Mouse (Mus musculus): ENCODE measurements around the gene Sdf4.

The Sdf4 gene

GRCm38 (mm10) chr4:156004109-156004508 lies 11.4 kb downstream of the Sdf4 start:
- no peak for DNase-seq (ENCODE audit: low read depth, low spot score)

GRCm38 (mm10) chr4:156008369-156008768 lies 15.7 kb downstream of the Sdf4 start:
- no peak for DNase-seq (ENCODE audit: low read depth, low spot score)

- no peak for DNase-seq (ENCODE audit: low read depth, low spot score)
Measured at GRCm38 (mm10) chr4:156013637-156014036, 21.0 kb downstream of the Sdf4 start, which contains the start of gene Tnfrsf4. TSS of gene Tnfrsf4 (plus strand) at chr4:156013843.

- no peak for DNase-seq (ENCODE audit: low read depth, low spot score)
Measured at GRCm38 (mm10) chr4:156014436-156014835, 21.8 kb downstream of the Sdf4 start.

- DNase-seq (ENCODE audit: low read depth, low spot score), result no peak
Measured at GRCm38 (mm10) chr4:156019771-156020170, 27.1 kb downstream of the Sdf4 start.

GRCm38 (mm10) chr4:156021381-156021780 lies 28.7 kb downstream of the Sdf4 start:
- no peak for DNase-seq (ENCODE audit: low read depth, low spot score)

- DNase-seq (ENCODE audit: low read depth, low spot score), result no peak
Measured at GRCm38 (mm10) chr4:156021942-156022419, 29.3 kb downstream of the Sdf4 start.

- no peak for DNase-seq (ENCODE audit: low read depth, low spot score)
Measured at GRCm38 (mm10) chr4:156023520-156023919, 30.8 kb downstream of the Sdf4 start.

GRCm38 (mm10) chr4:156024184-156024583 lies 31.5 kb downstream of the Sdf4 start:
- DNase-seq (ENCODE audit: low read depth, low spot score), result no peak

GRCm38 (mm10) chr4:156026013-156026412 lies 33.3 kb downstream of the Sdf4 start, which contains the start of gene Tnfrsf18:
TSS of gene Tnfrsf18 (plus strand) at chr4:156026164.
- DNase-seq (ENCODE audit: low read depth, low spot score), result no peak

GRCm38 (mm10) chr4:156028580-156028979 lies 35.9 kb downstream of the Sdf4 start:
- DNase-seq (ENCODE audit: low read depth, low spot score), result no peak

- DNase-seq (ENCODE audit: low read depth, low spot score), result no peak
Measured at GRCm38 (mm10) chr4:156030651-156031118, 38.0 kb downstream of the Sdf4 start.

GRCm38 (mm10) chr4:156031255-156031592 lies 38.6 kb downstream of the Sdf4 start:
- DNase-seq (ENCODE audit: low read depth, low spot score), result no peak

- no peak for DNase-seq (ENCODE audit: low read depth, low spot score)
Measured at GRCm38 (mm10) chr4:156031593-156032391, 39.1 kb downstream of the Sdf4 start.

GRCm38 (mm10) chr4:156032856-156033255 lies 40.2 kb downstream of the Sdf4 start:
- no peak for DNase-seq (ENCODE audit: low read depth, low spot score)

GRCm38 (mm10) chr4:156033476-156034119 lies 40.9 kb downstream of the Sdf4 start:
- peak; percentile 12 for DNase-seq (ENCODE audit: low read depth, low spot score)

- no peak for DNase-seq (ENCODE audit: low read depth, low spot score)
Measured at GRCm38 (mm10) chr4:156034301-156034700, 41.6 kb downstream of the Sdf4 start.

GRCm38 (mm10) chr4:156034901-156035300 lies 42.2 kb downstream of the Sdf4 start:
- DNase-seq (ENCODE audit: low read depth, low spot score), result no peak

- DNase-seq (ENCODE audit: low read depth, low spot score), result no peak
Measured at GRCm38 (mm10) chr4:156044754-156045153, 52.1 kb downstream of the Sdf4 start.

GRCm38 (mm10) chr4:156049779-156050178 lies 57.1 kb downstream of the Sdf4 start:
- no peak for DNase-seq (ENCODE audit: low read depth, low spot score)

- no peak for DNase-seq (ENCODE audit: low read depth, low spot score)
Measured at GRCm38 (mm10) chr4:156050391-156050980, 57.8 kb downstream of the Sdf4 start.

- no peak for DNase-seq (ENCODE audit: low read depth, low spot score)
Measured at GRCm38 (mm10) chr4:156053113-156053512, 60.4 kb downstream of the Sdf4 start.

All from c-Kit-negative CD71-positive TER-119-positive erythroid progenitor cells, embryonic 14.5 days (primary cell).